Mouse (Mus musculus): ENCODE data around the gene Rcc2. TPM values are rescaled to one million over a fixed set of nuclear protein-coding genes. Genes with fewer than 3 reads are reported as not detected.
A peak's percentile ranks its signal among the peaks of the same experiment; 100 is the strongest.

Gene Rcc2
- polyA plus RNA-seq, 1 experiment from 2014 or later = 28.0 TPM

GRCm38 (mm10) chr4:140701716-140702561, 1.6 kb downstream of the Rcc2 start:
- H3K9ac ChIP-seq = peak overlapping the region; percentile 99
- WGBS (ENCODE audit: insufficient replicate concordance) = under 1% methylated on average over 85 of the region's 107 CpGs

GRCm38 (mm10) chr4:140702611-140703327, 2.4 kb downstream of the Rcc2 start:
- Histone ChIP-seq H3K4me1 (replicated peaks) (peaks cover 83% of the 10 kb centered on the region), H3K36me3 (replicated peaks) (peaks cover 39% of the 10 kb centered on the region), H3K9ac (peak overlapping the region; percentile 99), H3K27ac (replicated peaks) (peak overlapping the region; percentile 89), H3K4me3 (replicated peaks) (peak overlapping the region; percentile 96), H3K27me3 (no peaks in the 10 kb centered on the region), H3K4me2 (peak overlapping the region; percentile 90), H3K9me3 (replicated peaks) (no peaks in the 10 kb centered on the region)
- WGBS (ENCODE audit: insufficient replicate concordance) = under 1% methylated on average over 53 of the region's 68 CpGs
- ATAC-seq (ENCODE audit: insufficient read depth) = peak; percentile 77

More at GRCm38 (mm10) chr4:140701716-140702561, 1.6 kb downstream of the Rcc2 start:
- Histone ChIP-seq H3K4me3 (replicated peaks) (peak overlapping the region; percentile 96), H3K27me3 (no peaks in the 10 kb centered on the region), H3K4me1 (replicated peaks) (peaks cover 75% of the 10 kb centered on the region), H3K27ac (replicated peaks) (peak overlapping the region; percentile 89), H3K4me2 (peak overlapping the region; percentile 90), H3K36me3 (replicated peaks) (peaks cover 30% of the 10 kb centered on the region), H3K9me3 (replicated peaks) (no peaks in the 10 kb centered on the region)
- ATAC-seq (ENCODE audit: insufficient read depth) = peak; percentile 25

- peaks cover 84% of the 10 kb centered on the region for H3K4me1 ChIP-seq (replicated peaks)
- H3K36me3 ChIP-seq (replicated peaks) = peaks cover 47% of the 10 kb centered on the region
- H3K4me3 ChIP-seq (replicated peaks) = peak overlapping the region; percentile 96
- 23% methylated on average over 8 of the region's 8 CpGs for WGBS (ENCODE audit: insufficient replicate concordance)
- no peaks in the 10 kb centered on the region for H3K27me3 ChIP-seq
- peak overlapping the region; percentile 89 for H3K27ac ChIP-seq (replicated peaks)
- no peaks in the 10 kb centered on the region for H3K9me3 ChIP-seq (replicated peaks)
- peak overlapping the region; percentile 99 for H3K9ac ChIP-seq
- no peak for ATAC-seq (ENCODE audit: insufficient read depth)
- H3K4me2 ChIP-seq = peak overlapping the region; percentile 90
Measured at GRCm38 (mm10) chr4:140703636-140704035, 3.3 kb downstream of the Rcc2 start.

DNA sequence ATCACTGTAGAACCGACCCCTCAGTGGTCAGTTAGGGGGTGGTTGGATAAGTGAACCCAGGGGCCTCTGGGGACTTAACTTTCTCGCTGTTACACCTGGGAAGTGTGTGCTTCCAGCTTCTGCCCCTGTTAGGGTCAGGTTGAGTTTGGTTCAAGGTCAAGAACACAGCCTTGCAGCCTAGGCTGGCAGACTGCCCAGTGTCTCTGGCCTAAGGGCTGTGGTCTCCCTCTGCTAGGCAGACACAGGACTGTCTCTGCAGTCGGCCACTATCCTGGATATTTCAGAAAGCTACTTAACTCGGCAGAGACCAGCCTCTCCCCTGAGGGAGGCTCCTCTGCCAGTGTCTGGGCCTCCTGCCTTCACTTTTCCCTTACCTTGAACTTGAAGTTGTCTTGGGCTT, 3.8 kb downstream of the Rcc2 start:
- H3K4me1 ChIP-seq (replicated peaks) = peaks cover 84% of the 10 kb centered on the region
- H3K36me3 ChIP-seq (replicated peaks) = peaks cover 53% of the 10 kb centered on the region
- no peaks in the 10 kb centered on the region for H3K9me3 ChIP-seq (replicated peaks)
- peak overlapping the region; percentile 89 for H3K27ac ChIP-seq (replicated peaks)
- H3K9ac ChIP-seq = peak overlapping the region; percentile 99
- H3K4me3 ChIP-seq (replicated peaks) = peak overlapping the region; percentile 96
- no peak for ATAC-seq (ENCODE audit: insufficient read depth)
- peak overlapping the region; percentile 90 for H3K4me2 ChIP-seq
- no peaks in the 10 kb centered on the region for H3K27me3 ChIP-seq
- WGBS (ENCODE audit: insufficient replicate concordance) = 41% methylated on average over 4 of the region's 4 CpGs

DNA sequence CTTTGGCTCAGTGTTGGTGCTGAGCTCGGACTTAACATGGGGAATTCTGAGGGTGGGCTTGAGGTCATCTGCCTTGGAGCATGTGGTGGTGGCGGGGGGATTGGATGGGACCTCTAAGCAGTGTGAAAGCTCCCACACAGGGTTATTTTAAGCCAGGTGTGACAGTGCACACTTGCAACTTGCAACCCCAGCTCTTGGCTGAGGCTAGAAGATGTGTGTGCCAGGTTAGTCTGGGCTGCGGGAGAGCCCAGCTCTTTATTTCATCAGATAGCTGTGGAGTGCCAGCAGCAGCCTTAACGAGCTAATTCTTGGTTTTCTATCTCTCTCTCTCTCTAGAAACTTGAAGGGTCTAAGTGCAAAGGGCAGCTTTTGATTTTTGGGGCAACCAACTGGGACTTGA, 7.3 kb downstream of the Rcc2 start:
- WGBS (ENCODE audit: insufficient replicate concordance) = 69% methylated on average over 4 of the region's 4 CpGs
- no peak overlapping the region for H3K9ac ChIP-seq
- no peak overlapping the region for H3K4me3 ChIP-seq (replicated peaks)
- no peaks in the 10 kb centered on the region for H3K9me3 ChIP-seq (replicated peaks)
- no peak overlapping the region for H3K27ac ChIP-seq (replicated peaks)
- H3K36me3 ChIP-seq (replicated peaks) = peaks cover 87% of the 10 kb centered on the region
- H3K4me2 ChIP-seq = no peak overlapping the region
- no peaks in the 10 kb centered on the region for H3K27me3 ChIP-seq
- no peak for ATAC-seq (ENCODE audit: insufficient read depth)
- H3K4me1 ChIP-seq (replicated peaks) = peaks cover 65% of the 10 kb centered on the region

- peaks cover 62% of the 10 kb centered on the region for H3K4me1 ChIP-seq (replicated peaks)
- no peak overlapping the region for H3K9ac ChIP-seq
- WGBS (ENCODE audit: insufficient replicate concordance) = 72% methylated on average over 18 of the region's 18 CpGs
- no peak overlapping the region for H3K27ac ChIP-seq (replicated peaks)
- no peak for ATAC-seq (ENCODE audit: insufficient read depth)
- no peaks in the 10 kb centered on the region for H3K27me3 ChIP-seq
- no peak overlapping the region for H3K4me3 ChIP-seq (replicated peaks)
- H3K36me3 ChIP-seq (replicated peaks) = peaks cover 95% of the 10 kb centered on the region
- no peaks in the 10 kb centered on the region for H3K9me3 ChIP-seq (replicated peaks)
- no peak overlapping the region for H3K4me2 ChIP-seq
Measured at GRCm38 (mm10) chr4:140708297-140708927, 8.1 kb downstream of the Rcc2 start.

- Histone ChIP-seq H3K9ac (no peak overlapping the region), H3K4me3 (replicated peaks) (no peak overlapping the region), H3K27ac (replicated peaks) (no peak overlapping the region), H3K4me1 (replicated peaks) (peaks cover 57% of the 10 kb centered on the region), H3K27me3 (no peaks in the 10 kb centered on the region), H3K9me3 (replicated peaks) (no peaks in the 10 kb centered on the region), H3K36me3 (replicated peaks) (peaks cover 100% of the 10 kb centered on the region), H3K4me2 (no peak overlapping the region)
- no peak for ATAC-seq (ENCODE audit: insufficient read depth)
- 84% methylated on average over 7 of the region's 7 CpGs for WGBS (ENCODE audit: insufficient replicate concordance)
Measured at GRCm38 (mm10) chr4:140709111-140709510, 8.8 kb downstream of the Rcc2 start.

DNA sequence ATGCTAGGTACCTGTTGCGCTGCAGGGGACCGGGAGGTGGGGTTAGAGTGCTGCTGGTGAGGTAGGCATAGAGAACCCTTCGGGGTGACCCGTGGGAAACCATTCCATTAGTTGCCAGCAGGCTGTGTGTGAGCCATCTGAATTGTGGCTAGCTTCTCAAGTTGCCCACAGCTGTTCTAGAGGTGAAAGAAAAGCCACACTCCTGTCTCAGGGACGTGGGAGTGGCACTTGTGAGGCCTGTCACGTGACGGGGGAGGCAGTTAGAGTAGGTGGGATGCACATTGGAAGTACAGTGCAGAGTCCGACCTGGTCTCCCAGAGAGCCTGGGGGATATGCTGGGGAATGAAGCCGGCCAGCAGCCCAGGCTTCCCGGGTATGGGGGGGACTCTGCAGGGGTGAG, 9.3 kb downstream of the Rcc2 start:
- Histone ChIP-seq H3K36me3 (replicated peaks) (peaks cover 100% of the 10 kb centered on the region), H3K4me2 (no peak overlapping the region), H3K9me3 (replicated peaks) (no peaks in the 10 kb centered on the region), H3K27ac (replicated peaks) (no peak overlapping the region), H3K4me3 (replicated peaks) (no peak overlapping the region), H3K9ac (no peak overlapping the region), H3K4me1 (replicated peaks) (peaks cover 56% of the 10 kb centered on the region), H3K27me3 (no peaks in the 10 kb centered on the region)
- no peak for ATAC-seq (ENCODE audit: insufficient read depth)
- WGBS (ENCODE audit: insufficient replicate concordance) = 84% methylated on average over 10 of the region's 10 CpGs

GRCm38 (mm10) chr4:140710781-140711180, 10.4 kb downstream of the Rcc2 start:
- no peak overlapping the region for H3K4me3 ChIP-seq (replicated peaks)
- no peak for ATAC-seq (ENCODE audit: insufficient read depth)
- 84% methylated on average over 10 of the region's 10 CpGs for WGBS (ENCODE audit: insufficient replicate concordance)
- no peak overlapping the region for H3K9ac ChIP-seq
- H3K4me2 ChIP-seq = no peak overlapping the region
- H3K4me1 ChIP-seq (replicated peaks) = peaks cover 44% of the 10 kb centered on the region
- no peaks in the 10 kb centered on the region for H3K9me3 ChIP-seq (replicated peaks)
- no peak overlapping the region for H3K27ac ChIP-seq (replicated peaks)
- H3K36me3 ChIP-seq (replicated peaks) = peaks cover 99% of the 10 kb centered on the region
- no peaks in the 10 kb centered on the region for H3K27me3 ChIP-seq

GRCm38 (mm10) chr4:140711360-140711759, 11.0 kb downstream of the Rcc2 start:
- H3K9me3 ChIP-seq (replicated peaks) = no peaks in the 10 kb centered on the region
- H3K4me3 ChIP-seq (replicated peaks) = no peak overlapping the region
- H3K27me3 ChIP-seq = no peaks in the 10 kb centered on the region
- H3K4me1 ChIP-seq (replicated peaks) = peaks cover 39% of the 10 kb centered on the region
- no peak overlapping the region for H3K4me2 ChIP-seq
- WGBS (ENCODE audit: insufficient replicate concordance) = 72% methylated on average over 5 of the region's 5 CpGs
- no peak for ATAC-seq (ENCODE audit: insufficient read depth)
- no peak overlapping the region for H3K9ac ChIP-seq
- H3K36me3 ChIP-seq (replicated peaks) = peaks cover 99% of the 10 kb centered on the region
- no peak overlapping the region for H3K27ac ChIP-seq (replicated peaks)
